ENCODE assay signal across 9 mouse cellular contexts in the genomic region with DNA sequence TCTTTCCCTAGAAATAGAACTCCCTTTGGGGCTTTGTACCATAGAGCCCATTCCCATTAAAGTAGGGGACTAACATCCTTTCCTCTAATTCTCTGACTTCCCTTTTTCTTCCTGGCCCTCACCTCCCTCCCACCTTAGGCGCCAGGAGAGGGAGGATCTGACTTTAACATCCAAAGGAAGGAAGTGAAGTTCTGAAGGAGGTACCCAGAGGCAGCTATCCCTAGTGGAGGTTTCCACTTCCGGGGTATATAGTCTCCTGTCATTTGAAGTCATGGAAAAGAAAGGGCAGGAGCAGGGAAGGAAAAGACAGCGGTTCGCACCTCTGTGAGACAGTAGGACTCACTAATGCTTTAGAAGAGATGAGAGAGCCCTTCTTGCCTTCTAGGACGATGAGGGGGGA. TPM values are rescaled to one million over a fixed set of nuclear protein-coding genes. Genes with fewer than 3 reads are reported as not detected.
DNase-seq lines count a peak whose midpoint lies in the region; ATAC-seq lines count a peak whose summit lies in the region.
"Had no signal": no experiment of that assay in that cellular context is flagged by ENCODE, and none has a peak within 500 bp of the region (broad histone marks: within the 10 kb centered on the region; RNA-seq: fewer than 3 reads in every experiment).

No protein-coding gene starts in this region.

- H3K27ac ChIP-seq in heart, embryonic 13.5 days (replicated peaks): peak overlapping the region; percentile 82
- peak overlapping the region; percentile 54; the same call in 1 of the 2 replicates for H3K27ac ChIP-seq in forebrain, embryonic 12.5 days
- H3K27ac ChIP-seq in liver, embryonic 12.5 days: no peak overlapping the region

- H3K27me3 ChIP-seq in heart, embryonic 13.5 days (replicated peaks): no peaks in the 10 kb centered on the region
- 0 out of 2 replicates have a peak, but pooled peaks cover 5% of the 10 kb centered on the region for H3K27me3 ChIP-seq in forebrain, embryonic 12.5 days
- no peaks in the 10 kb centered on the region for H3K27me3 ChIP-seq in liver, embryonic 12.5 days (replicated peaks)

- peaks cover 32% of the 10 kb centered on the region for H3K4me1 ChIP-seq in heart, embryonic 13.5 days
- peaks cover 23% of the 10 kb centered on the region for H3K4me1 ChIP-seq in forebrain, embryonic 12.5 days
- H3K4me1 ChIP-seq in liver, embryonic 12.5 days: no peaks in the 10 kb centered on the region; the same call in 1 of the 2 replicates

- peak overlapping the region; percentile 73 for H3K9ac ChIP-seq in heart, embryonic 13.5 days
- H3K9ac ChIP-seq in forebrain, embryonic 12.5 days: no peak overlapping the region
- no peak overlapping the region for H3K9ac ChIP-seq in liver, embryonic 12.5 days

- no peak for ATAC-seq in heart, embryonic 13.5 days (ENCODE audit: extremely low read depth, insufficient number of reproducible peaks, low FRiP score, low TSS enrichment)
- ATAC-seq in forebrain, embryonic 12.5 days (ENCODE audit: low FRiP score): 0 out of 2 replicates have a peak, but pooled peaks have one; percentile 9
- ATAC-seq in liver, embryonic 12.5 days: no peak

- H3K4me3 ChIP-seq in heart, embryonic 13.5 days: no peak overlapping the region
- no peak overlapping the region for H3K4me3 ChIP-seq in forebrain, embryonic 12.5 days (replicated peaks)
- H3K4me3 ChIP-seq in liver, embryonic 12.5 days: no peak overlapping the region

- WGBS in heart, embryonic 13.5 days: 29% methylated on average over 5 of the region's 5 CpGs
- 51% methylated on average over 5 of the region's 5 CpGs for WGBS in forebrain, embryonic 12.5 days
- 28% methylated on average over 5 of the region's 5 CpGs for WGBS in liver, embryonic 12.5 days (ENCODE audit: insufficient replicate concordance)

- intact Hi-C loops in heart, postnatal 36 days (cut with DNase I): loop anchor here (1.0 kb wide), 1 partner anchor 314 kb away; no protein-coding TSS in a partner anchor
- intact Hi-C loops in left cerebral cortex, postnatal 10 days (cut with DNase I): no loop called here

- peak overlapping the region; percentile 58 for H3K4me2 ChIP-seq in heart, embryonic 13.5 days
- no peak overlapping the region for H3K4me2 ChIP-seq in forebrain, embryonic 12.5 days
- peak overlapping the region; percentile 35 for H3K4me2 ChIP-seq in liver, embryonic 12.5 days

- H3K9me3 ChIP-seq in heart, embryonic 13.5 days: no peaks in the 10 kb centered on the region
- H3K9me3 ChIP-seq in forebrain, embryonic 12.5 days: no peaks in the 10 kb centered on the region
- H3K9me3 ChIP-seq in liver, embryonic 12.5 days (replicated peaks): no peaks in the 10 kb centered on the region

- no peak for DNase-seq in heart, postnatal 36 days
- peak; percentile 14 for DNase-seq in CD4-positive helper T cell, adult 2 months (ENCODE audit: low read depth, low spot score)
- no peak for DNase-seq in cerebellum, adult 18-20 months
- no peak for DNase-seq in gastrocnemius, adult 8-10 months (ENCODE audit: low spot score in 2 of 2)
- DNase-seq in left cerebral cortex, postnatal 10 days (ENCODE audit: extremely low spot score in 1 of 2, low spot score in 2 of 2): no peak

- no peaks in the 10 kb centered on the region for H3K36me3 ChIP-seq in heart, embryonic 13.5 days
- no peaks in the 10 kb centered on the region for H3K36me3 ChIP-seq in forebrain, embryonic 12.5 days (replicated peaks)
- no peaks in the 10 kb centered on the region for H3K36me3 ChIP-seq in liver, embryonic 12.5 days

RNA-seq across cellular contexts. Expression of gene 4930558K02Rik, which starts 19.9 kb away (rescaled TPM):
- polyA plus RNA-seq in heart, embryonic 13.5 days (2015; fragmentation: Nextera tagmentation; extraction: Ambion mirVana): not detected in 2 replicates
- total RNA-seq in heart, postnatal 36 days (2021): not detected
- not detected in 2 replicates for polyA plus RNA-seq in forebrain, embryonic 12.5 days (2016; fragmentation: Nextera tagmentation; extraction: Ambion mirVana)
- polyA plus RNA-seq in liver, embryonic 12.5 days (2016; fragmentation: Nextera tagmentation; extraction: Ambion mirVana): not detected in 2 replicates
- not detected for total RNA-seq in gastrocnemius, adult 8-10 months (2022)
- total RNA-seq in left cerebral cortex, postnatal 10 days (2021): not detected
- polyA plus RNA-seq: large intestine, adult 2 months had no signal

RNA-seq across cellular contexts. Expression of gene Pigc, which starts 30.4 kb away (rescaled TPM):
- polyA plus RNA-seq in heart, embryonic 13.5 days (2015; fragmentation: Nextera tagmentation; extraction: Ambion mirVana): 24.0 and 25.0 TPM in 2 replicates
- 10 to 100 TPM; 14.3 to 17.6 TPM for total RNA-seq in heart, postnatal 36 days (2021)
- polyA plus RNA-seq in forebrain, embryonic 12.5 days (2016; fragmentation: Nextera tagmentation; extraction: Ambion mirVana): 29.1 and 29.4 TPM in 2 replicates
- polyA plus RNA-seq in liver, embryonic 12.5 days (2016; fragmentation: Nextera tagmentation; extraction: Ambion mirVana): 12.2 and 14.7 TPM in 2 replicates
- 10 to 100 TPM; 12.3 to 17.0 (median 13.7) TPM for total RNA-seq in gastrocnemius, adult 8-10 months (2022)
- 10 to 100 TPM; 14.1 to 17.5 TPM for total RNA-seq in left cerebral cortex, postnatal 10 days (2021)
